Comparison of ENCODE assay signal across 21 mouse cellular contexts in genomic region chr14:36691018-36691417, GRCm38 (mm10).
"Had no signal": no experiment of that assay in that cellular context is flagged by ENCODE, and none has a peak within 500 bp of the region (broad histone marks: within the 10 kb centered on the region; RNA-seq: fewer than 3 reads in every experiment).

No protein-coding gene starts in this region.

- DNase-seq: kidney, adult 2 months; kidney, postnatal 25 days; layer of hippocampus, adult 9-11 months; layer of hippocampus, postnatal 36 days; left cerebral cortex, postnatal 4 days; lung, adult 2 months; lung, postnatal 14 days; lung, postnatal 4 days; right cerebral cortex, postnatal 25 days; spleen, adult 18-20 months; thymus, postnatal 25 days had no signal

- H3K36me3 ChIP-seq: limb, embryonic 12.5 days; limb, embryonic 15.5 days; midbrain, embryonic 12.5 days; midbrain, embryonic 15.5 days; neural tube, embryonic 12.5 days; neural tube, embryonic 15.5 days had no signal

- H3K27me3 ChIP-seq: limb, embryonic 12.5 days; limb, embryonic 15.5 days; midbrain, embryonic 15.5 days; neural tube, embryonic 12.5 days; neural tube, embryonic 15.5 days had no signal

- H3K9ac ChIP-seq: limb, embryonic 12.5 days; limb, embryonic 15.5 days; midbrain, embryonic 12.5 days; midbrain, embryonic 15.5 days; neural tube, embryonic 12.5 days; neural tube, embryonic 15.5 days had no signal

- H3K4me1 ChIP-seq: limb, embryonic 12.5 days; limb, embryonic 15.5 days; midbrain, embryonic 12.5 days; midbrain, embryonic 15.5 days; neural tube, embryonic 12.5 days; neural tube, embryonic 15.5 days had no signal

- ATAC-seq: intestine, postnatal 0 days; midbrain, embryonic 15.5 days had no signal

- H3K27ac ChIP-seq: kidney, postnatal 0 days; layer of hippocampus, adult 2 months; left cerebral cortex, adult 2 months; limb, embryonic 12.5 days; limb, embryonic 15.5 days; midbrain, embryonic 12.5 days; midbrain, embryonic 15.5 days; neural tube, embryonic 12.5 days; neural tube, embryonic 15.5 days had no signal

- H3K4me3 ChIP-seq: layer of hippocampus, adult 2 months; left cerebral cortex, adult 2 months; limb, embryonic 12.5 days; limb, embryonic 15.5 days; midbrain, embryonic 12.5 days; midbrain, embryonic 15.5 days; neural tube, embryonic 12.5 days; neural tube, embryonic 15.5 days had no signal

- H3K9me3 ChIP-seq: limb, embryonic 12.5 days; limb, embryonic 15.5 days; midbrain, embryonic 12.5 days; midbrain, embryonic 15.5 days; neural tube, embryonic 12.5 days; neural tube, embryonic 15.5 days had no signal

- H3K4me2 ChIP-seq: limb, embryonic 12.5 days; limb, embryonic 15.5 days; midbrain, embryonic 12.5 days; midbrain, embryonic 15.5 days; neural tube, embryonic 12.5 days; neural tube, embryonic 15.5 days had no signal
